Mouse (Mus musculus) neural tube, embryonic 12.5 days (tissue): ENCODE data around the gene Git1. TPM values are rescaled to one million over a fixed set of nuclear protein-coding genes. Genes with fewer than 3 reads are reported as not detected.
"Not testable (repeated sequence)": the region's sequence is repeated elsewhere in the genome, so short reads cannot be mapped to it uniquely, and the experiment has no call there.

ENCODE experiments used
- ATAC-seq: fragments of 200-750 bp; cut with Nextera tagmentation; 2 replicates; pipeline ENCODE4 v1.8.0; 2017; ENCODE audit warnings: low read depth, mild to moderate bottlenecking, moderate TSS enrichment, moderate library complexity; ENCODE audit not compliant: low FRiP score
- H3K27ac ChIP-seq: fragments of 300-500 bp; sonication (generic); 2 replicates; pipeline ENCODE4 v1.5.1; 2016
- H3K27me3 ChIP-seq: fragments of 300-500 bp; sonication (generic); replicated peaks from 2 replicates; pipeline ENCODE4 v1.6.1; 2016; ENCODE audit warnings: mild to moderate bottlenecking
- H3K36me3 ChIP-seq: fragments of 300-500 bp; sonication (generic); 2 replicates; pipeline ENCODE4 v1.6.1; 2016; ENCODE audit warnings: mild to moderate bottlenecking
- H3K4me1 ChIP-seq: fragments of 300-500 bp; sonication (generic); 2 replicates; pipeline ENCODE4 v1.6.1; 2016
- H3K4me2 ChIP-seq: fragments of 300-500 bp; sonication (generic); replicated peaks from 2 replicates; pipeline ENCODE4 v1.6.1; 2016; ENCODE audit warnings: mild to moderate bottlenecking
- H3K4me3 ChIP-seq: fragments of 300-500 bp; sonication (generic); 2 replicates; pipeline ENCODE4 v1.5.1; 2016
- H3K9ac ChIP-seq: fragments of 300-500 bp; sonication (generic); 2 replicates; pipeline ENCODE4 v1.6.1; 2016; ENCODE audit warnings: mild to moderate bottlenecking
- H3K9me3 ChIP-seq: fragments of 300-500 bp; sonication (generic); 2 replicates; pipeline ENCODE4 v1.6.1; 2016; ENCODE audit warnings: mild to moderate bottlenecking
- WGBS: fragments of 180-500 bp; shearing (Covaris S2); methylation state at CpG from one replicate; pipeline ENCODE4 v1.1.7; 2016; 5-methylcytosine and 5-hydroxymethylcytosine counted together
- polyA plus RNA-seq: library from polyadenylated mRNA; unstranded; fragments of >200 nt; fragmentation: Nextera tagmentation; extraction: Ambion mirVana; gene quantifications from 2 replicates; pipeline ENCODE4 v1.2.1, GENCODE M21; 2016

Gene Git1
- polyA plus RNA-seq, 1 experiment from 2014 or later, result 12.5 TPM

DNA sequence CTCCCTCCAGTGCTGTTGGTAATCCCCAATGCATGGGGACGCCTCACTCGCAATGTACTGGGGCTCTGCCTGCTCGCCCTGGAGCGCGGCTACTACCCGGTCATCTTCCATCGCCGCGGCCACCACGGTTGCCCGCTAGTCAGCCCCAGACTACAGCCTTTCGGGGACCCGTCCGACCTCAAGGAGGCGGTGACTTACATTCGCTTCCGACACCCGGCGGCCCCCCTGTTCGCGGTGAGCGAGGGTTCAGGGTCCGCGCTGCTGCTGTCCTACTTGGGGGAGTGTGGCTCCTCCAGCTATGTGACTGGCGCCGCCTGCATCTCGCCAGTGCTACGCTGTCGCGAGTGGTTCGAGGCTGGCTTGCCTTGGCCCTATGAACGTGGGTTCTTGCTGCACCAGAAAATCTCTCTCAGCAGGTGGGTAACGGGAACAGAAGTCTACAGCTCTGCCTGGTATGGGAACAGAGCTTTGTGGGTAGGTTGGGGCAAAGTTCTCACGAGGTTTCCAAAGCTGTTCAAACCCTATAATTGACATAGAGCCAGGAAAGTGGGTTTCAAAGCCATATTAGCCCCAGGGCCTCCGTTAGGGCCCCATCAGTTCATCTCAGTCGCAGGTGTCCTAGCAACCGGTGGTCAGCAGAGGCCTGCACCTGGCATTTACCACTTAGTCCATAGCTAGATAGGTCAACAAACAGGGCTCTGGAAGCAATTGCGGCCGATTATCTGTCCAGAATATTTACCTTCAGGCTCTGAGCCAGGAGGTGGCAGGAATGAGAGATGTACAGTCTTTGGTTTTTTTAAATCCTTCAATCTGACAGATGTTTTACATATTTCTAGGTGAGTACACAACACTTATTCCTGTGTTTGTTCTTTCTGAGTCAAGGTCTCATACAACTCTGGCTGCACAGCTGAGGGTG lies 22.5 kb downstream of the Git1 start, which contains the start of gene Trp53i13:
TSS of gene Trp53i13 (minus strand) at position 344 of the 916 bp plus-strand sequence.
- WGBS, result 6% methylated on average over 39 of the region's 39 CpGs
- Histone ChIP-seq H3K4me1 (peaks cover 39% of the 10 kb centered on the region), H3K4me2 (peak within 1 kb of the TSS; percentile 93), H3K9ac (peak within 1 kb of the TSS; percentile 58), H3K4me3 (peak within 1 kb of the TSS; percentile 49), H3K9me3 (no peaks in the 10 kb centered on the region), H3K36me3 (no peaks in the 10 kb centered on the region), H3K27me3 (peaks cover 26% of the 10 kb centered on the region), H3K27ac (no peak within 1 kb of the TSS)
- no peak; the same call in 1 of the 2 replicates for ATAC-seq

DNA sequence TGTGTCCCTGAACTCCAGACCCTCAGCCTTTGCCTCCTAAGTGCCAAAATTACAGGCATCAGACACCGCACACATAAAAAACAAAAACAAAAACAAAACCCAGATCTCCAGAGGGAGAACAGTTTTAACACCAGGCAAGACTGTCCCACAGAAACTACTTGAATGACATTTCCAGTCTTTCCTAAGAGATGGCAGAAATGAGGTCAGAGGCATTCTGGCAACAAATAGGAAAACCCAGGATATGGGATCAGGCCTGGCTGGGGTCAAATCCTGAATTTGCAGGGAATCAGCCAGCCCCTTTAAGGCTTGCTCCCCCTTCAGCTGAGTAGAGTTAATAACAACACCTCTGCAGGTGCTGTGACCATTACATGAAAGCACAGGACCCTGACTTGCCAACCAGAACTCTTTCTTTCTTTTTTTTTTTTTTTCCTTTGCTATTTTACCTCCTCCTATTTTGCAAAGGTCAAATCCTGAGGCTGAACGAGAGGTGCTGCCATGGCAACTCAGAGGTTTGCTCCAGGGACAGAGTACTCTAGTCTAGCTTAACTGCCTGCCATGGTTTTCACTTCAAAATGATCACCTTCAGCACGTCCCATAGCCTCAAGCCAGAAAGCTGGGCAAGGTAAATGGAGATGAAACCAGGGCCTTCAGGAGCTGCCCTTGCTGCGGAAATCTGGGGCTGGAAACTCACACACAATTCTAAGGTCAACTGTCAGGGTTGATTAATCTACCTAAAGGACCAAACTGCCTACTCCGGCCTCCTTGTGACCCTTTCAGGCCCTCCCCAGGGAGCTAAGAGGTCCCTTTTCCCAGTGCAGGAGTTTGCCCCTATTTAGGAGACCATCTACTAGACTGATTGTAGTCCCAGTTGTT lies 23.4 kb downstream of the Git1 start:
- Histone ChIP-seq H3K27ac (no peak overlapping the region), H3K36me3 (no peaks in the 10 kb centered on the region), H3K27me3 (peaks cover 26% of the 10 kb centered on the region), H3K4me1 (peaks cover 39% of the 10 kb centered on the region), H3K9me3 (no peaks in the 10 kb centered on the region), H3K4me2 (peak overlapping the region; percentile 93; the same call in 1 of the 2 replicates), H3K4me3 (no peak overlapping the region), H3K9ac (no peak overlapping the region)
- no peak for ATAC-seq
- 42% methylated on average over 5 of the region's 5 CpGs for WGBS

DNA sequence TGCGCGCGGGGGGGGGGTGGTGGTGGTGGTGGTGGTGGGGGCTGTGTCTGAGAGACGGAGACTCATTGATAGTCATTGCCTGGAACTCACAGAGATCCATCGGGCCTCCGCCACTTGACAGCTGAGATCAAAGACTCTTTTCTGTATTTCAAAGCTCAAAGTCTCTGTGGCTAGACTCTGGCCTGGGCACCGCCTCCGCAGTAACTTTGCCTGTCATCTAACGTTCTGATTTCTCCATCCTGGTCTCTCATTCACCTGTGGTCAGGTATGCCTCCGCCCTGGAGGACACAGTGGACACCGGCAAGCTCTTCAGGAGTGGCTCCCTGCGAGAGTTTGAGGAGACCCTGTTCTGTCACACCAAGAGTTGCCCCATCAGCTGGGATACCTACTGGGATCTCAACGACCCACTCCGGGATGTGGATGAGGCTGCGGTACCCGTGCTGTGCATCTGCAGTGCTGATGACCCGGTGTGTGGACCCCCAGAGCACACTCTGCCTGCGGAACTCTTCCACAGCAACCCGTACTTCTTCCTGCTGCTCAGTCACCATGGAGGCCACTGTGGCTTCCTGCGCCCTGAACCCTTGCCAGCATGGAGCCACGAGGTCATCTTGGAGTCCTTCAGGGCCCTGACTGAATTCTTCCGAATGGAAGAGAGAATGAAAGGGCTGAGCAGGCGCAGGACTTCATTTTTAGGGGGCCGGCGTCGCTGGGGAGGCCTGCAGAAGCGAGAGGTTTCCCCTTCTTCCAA lies 24.9 kb downstream of the Git1 start:
- 79% methylated on average over 27 of the region's 27 CpGs for WGBS
- no peak overlapping the region for H3K4me2 ChIP-seq
- H3K36me3 ChIP-seq, result no peaks in the 10 kb centered on the region
- no peak overlapping the region for H3K27ac ChIP-seq
- no peaks in the 10 kb centered on the region for H3K9me3 ChIP-seq
- ATAC-seq, result no peak
- H3K4me3 ChIP-seq, result no peak overlapping the region
- peaks cover 32% of the 10 kb centered on the region for H3K4me1 ChIP-seq
- no peak overlapping the region for H3K9ac ChIP-seq
- peaks cover 26% of the 10 kb centered on the region for H3K27me3 ChIP-seq

DNA sequence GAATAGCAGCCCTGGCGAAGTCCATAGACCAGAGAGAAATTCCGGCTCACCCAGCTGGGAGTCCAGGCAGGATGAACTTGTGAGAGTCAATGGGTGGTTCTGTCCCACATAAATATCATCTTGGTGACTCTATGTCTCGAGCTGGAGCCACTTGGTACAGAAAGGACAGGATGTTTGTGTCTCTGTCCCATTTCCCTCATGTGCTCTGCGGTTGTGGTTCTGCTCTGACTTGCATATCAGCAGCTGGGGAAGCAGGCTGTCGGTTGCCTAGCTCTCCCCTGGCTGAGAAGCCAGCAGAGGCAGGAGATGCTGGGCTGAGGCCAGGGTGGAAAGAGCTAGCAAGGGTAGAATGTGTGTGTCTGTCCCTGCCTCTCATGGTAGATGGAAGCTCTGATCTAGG lies 25.7 kb downstream of the Git1 start, which contains the start of gene Gm10392:
TSS of gene Gm10392 (minus strand) at position 156 of the 400 bp plus-strand sequence.
- no peaks in the 10 kb centered on the region for H3K36me3 ChIP-seq
- H3K9ac ChIP-seq, result no peak within 1 kb of the TSS
- H3K27me3 ChIP-seq, result peaks cover 26% of the 10 kb centered on the region
- H3K27ac ChIP-seq, result no peak within 1 kb of the TSS
- WGBS, result 76% methylated on average over 5 of the region's 5 CpGs
- ATAC-seq, result no peak
- H3K9me3 ChIP-seq, result no peaks in the 10 kb centered on the region
- H3K4me2 ChIP-seq, result no peak within 1 kb of the TSS
- no peak within 1 kb of the TSS for H3K4me3 ChIP-seq
- peaks cover 25% of the 10 kb centered on the region for H3K4me1 ChIP-seq

DNA sequence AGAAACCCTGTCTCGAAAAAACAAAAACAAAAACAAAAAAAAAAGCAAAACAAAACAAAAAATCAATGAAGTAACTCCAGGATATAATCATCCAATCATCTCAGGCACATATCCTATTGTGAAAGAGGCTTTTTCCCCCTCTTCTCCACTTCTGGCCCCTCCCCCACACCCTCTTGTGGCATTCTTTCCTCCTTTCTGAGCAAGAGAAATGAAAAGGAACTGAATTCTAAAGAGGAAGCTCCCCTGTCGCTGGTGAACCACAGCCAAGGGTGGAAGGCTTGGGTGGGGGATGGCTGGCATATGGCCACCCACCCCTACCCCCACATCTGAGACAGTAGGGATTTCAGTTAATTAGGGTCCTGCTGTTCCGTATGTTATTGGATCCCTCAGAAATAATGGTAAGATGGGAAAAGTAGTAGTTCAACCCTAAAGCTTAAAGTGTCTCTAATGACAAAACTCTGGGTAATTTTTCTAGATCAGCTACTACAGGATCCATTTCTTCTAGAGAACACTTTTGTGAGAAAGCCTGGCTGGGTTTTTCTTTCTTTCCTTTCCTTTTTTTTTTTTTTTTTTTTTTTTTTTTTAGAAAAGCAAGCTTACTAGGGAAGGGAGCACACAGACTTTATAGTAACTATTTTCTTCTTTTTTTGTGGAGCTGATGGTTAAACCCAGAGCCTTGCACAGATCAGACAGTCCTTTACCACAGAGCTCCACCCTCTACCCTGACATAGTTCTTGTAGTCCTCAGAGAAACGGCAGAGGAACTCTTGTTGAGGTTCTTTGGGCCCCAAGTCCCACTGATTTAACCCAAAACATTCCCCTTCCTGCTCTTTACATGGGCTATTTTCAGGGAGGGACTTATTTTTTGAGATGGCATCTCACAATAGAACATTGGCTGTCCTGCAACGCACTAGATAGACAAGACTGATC lies 27.5 kb downstream of the Git1 start:
- no peaks in the 10 kb centered on the region for H3K9me3 ChIP-seq
- no peaks in the 10 kb centered on the region for H3K36me3 ChIP-seq
- H3K9ac ChIP-seq, result no peak overlapping the region
- H3K27me3 ChIP-seq, result peaks cover 14% of the 10 kb centered on the region
- H3K4me1 ChIP-seq, result peaks cover 7% of the 10 kb centered on the region
- H3K4me2 ChIP-seq, result no peak overlapping the region
- H3K27ac ChIP-seq, result no peak overlapping the region
- 56% methylated on average over 5 of the region's 5 CpGs for WGBS
- ATAC-seq, result no peak
- H3K4me3 ChIP-seq, result no peak overlapping the region

DNA sequence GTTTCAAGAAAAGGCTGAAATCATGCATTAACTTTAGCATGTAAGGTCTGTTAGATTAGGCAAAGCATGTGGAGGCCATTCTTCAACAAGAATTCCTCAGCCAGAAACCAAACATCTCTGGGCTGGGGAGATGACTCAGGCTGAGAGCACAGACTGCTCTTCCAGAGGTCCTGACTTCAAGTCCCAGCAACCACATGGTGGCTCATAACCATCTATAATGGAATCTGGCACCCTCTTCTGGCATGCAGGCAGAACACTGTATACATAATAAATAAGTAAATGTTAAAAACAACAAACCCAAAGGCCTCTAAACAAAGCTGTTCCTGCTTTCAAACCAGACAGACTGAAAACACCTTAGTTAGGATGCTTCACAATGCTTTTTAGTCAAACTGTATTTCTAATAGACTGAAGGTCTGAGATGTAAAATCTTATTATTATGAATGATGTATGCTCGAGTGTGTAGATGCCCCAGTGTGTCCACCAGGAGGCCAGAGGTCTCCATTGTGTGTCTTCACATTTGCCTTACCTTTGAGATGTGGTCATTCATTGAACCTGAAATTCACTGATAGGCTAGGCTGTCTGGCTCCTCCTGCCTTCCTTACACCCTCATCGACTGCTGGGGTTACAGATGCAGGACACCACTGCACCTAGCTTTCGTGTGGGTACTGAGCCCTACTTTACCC lies 32.6 kb downstream of the Git1 start:
- Histone ChIP-seq H3K9me3 (no peaks in the 10 kb centered on the region), H3K27ac (no peak overlapping the region), H3K4me2 (no peak overlapping the region), H3K9ac (no peak overlapping the region), H3K4me3 (no peak overlapping the region), H3K27me3 (no peaks in the 10 kb centered on the region), H3K4me1 (no peaks in the 10 kb centered on the region), H3K36me3 (no peaks in the 10 kb centered on the region)
- WGBS, result 82% methylated on average over 3 of the region's 3 CpGs
- no peak for ATAC-seq

DNA sequence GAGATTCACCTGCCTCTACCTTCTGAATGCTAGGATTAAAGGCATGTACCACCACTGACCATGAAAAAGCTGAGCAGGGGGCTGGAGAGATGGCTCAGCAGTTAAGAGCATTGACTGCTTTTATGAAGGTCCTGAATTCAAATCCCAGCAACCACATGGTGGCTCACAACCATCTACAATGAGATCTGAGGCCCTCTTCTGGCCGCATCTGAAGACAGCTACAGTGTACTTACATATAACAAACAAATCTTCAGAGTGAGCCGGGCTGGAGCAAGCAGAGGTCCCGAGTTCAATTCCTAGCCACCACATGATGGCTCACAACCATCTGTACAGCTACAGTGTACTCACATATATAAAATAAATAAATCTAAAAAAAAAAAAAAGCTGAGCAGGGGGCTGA lies 35.1 kb downstream of the Git1 start:
- H3K36me3 ChIP-seq, H3K9ac ChIP-seq, H3K4me2 ChIP-seq, H3K4me1 ChIP-seq, H3K27me3 ChIP-seq, H3K27ac ChIP-seq, ATAC-seq, H3K9me3 ChIP-seq, H3K4me3 ChIP-seq: not testable (repeated sequence)
- 85% methylated on average over 3 of the region's 3 CpGs for WGBS

DNA sequence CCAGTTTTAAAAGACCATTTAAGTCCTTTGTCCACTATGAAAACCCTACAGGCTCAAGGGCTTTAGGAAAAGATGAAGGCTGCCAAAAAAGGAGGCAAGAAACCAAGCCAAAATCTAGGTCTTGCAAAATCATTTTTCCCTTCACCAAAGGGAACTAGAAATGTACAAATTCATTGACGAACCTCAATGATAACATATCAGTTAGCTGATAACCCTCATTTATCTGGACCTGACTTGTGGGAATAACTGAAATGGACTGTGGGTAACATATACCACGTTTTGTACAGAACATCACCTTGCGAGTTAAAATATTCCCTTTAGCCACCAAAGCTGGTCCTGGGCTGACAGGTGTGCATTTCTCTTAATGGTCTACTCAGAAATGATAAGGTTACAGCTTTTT lies 36.3 kb downstream of the Git1 start:
- Histone ChIP-seq H3K27ac (no peak overlapping the region), H3K9me3 (no peaks in the 10 kb centered on the region), H3K36me3 (no peaks in the 10 kb centered on the region), H3K27me3 (no peaks in the 10 kb centered on the region), H3K4me3 (no peak overlapping the region), H3K4me2 (no peak overlapping the region), H3K9ac (no peak overlapping the region), H3K4me1 (no peaks in the 10 kb centered on the region)
- ATAC-seq, result no peak
- WGBS, result 93% methylated on average over 3 of the region's 3 CpGs

DNA sequence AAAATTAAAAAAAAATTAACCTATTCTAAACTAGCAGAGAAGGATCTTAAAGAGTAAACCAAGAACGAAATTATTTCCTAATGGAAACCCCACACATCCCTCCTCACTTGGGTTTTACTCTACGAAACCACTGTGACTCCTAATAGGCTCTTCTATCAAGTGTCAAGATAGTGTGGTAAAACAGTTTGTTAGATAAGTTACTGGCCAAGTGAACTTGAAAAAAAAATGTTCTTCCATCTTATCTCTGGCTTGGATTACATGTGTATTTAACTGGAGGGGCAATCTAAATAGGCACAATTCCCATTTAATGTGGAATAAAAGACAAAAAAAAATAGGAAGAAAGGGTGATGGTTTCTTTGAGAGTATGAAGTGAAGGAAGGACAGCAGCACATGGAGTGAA lies 37.5 kb downstream of the Git1 start:
- Histone ChIP-seq H3K9me3 (no peaks in the 10 kb centered on the region), H3K9ac (no peak overlapping the region), H3K27ac (no peak overlapping the region), H3K36me3 (no peaks in the 10 kb centered on the region), H3K27me3 (no peaks in the 10 kb centered on the region), H3K4me2 (no peak overlapping the region), H3K4me3 (no peak overlapping the region), H3K4me1 (no peaks in the 10 kb centered on the region)
- ATAC-seq, result no peak
- 97% methylated on average over 2 of the region's 2 CpGs for WGBS

DNA sequence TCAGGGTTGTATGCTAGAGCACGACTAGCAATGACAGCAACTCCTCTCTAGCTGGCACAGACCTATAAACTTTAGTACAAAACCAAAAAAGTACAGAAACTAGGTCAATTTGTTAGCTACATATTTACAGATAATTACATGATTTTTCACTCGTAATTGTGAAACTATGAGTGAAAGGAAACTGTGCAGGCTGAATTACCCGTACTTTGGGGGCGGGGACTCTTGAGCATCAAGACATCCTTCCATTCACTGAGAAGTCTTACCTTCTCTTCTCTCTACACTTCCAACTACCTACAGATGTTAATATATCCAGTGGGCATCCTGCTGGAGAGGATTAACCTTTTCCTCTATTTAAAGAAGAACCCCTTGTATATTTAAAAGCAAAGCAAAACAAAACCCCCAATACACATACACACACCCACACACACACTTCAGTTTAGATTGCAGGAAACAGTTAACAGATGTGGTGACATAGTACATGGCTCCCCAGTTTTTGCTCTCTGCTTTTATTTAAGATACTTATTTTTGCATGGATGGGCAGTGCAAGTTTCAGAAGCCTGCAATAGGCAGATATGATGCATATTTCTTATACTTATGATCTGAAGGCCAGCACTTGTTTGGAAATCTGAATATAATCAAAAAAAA lies 39.0 kb downstream of the Git1 start:
- Histone ChIP-seq H3K4me1 (no peaks in the 10 kb centered on the region), H3K27ac (no peak overlapping the region), H3K4me2 (no peak overlapping the region), H3K27me3 (no peaks in the 10 kb centered on the region), H3K4me3 (no peak overlapping the region), H3K9me3 (no peaks in the 10 kb centered on the region), H3K36me3 (peaks cover 8% of the 10 kb centered on the region; the same call in 1 of the 2 replicates), H3K9ac (no peak overlapping the region)
- WGBS, result 89% methylated on average over 4 of the region's 4 CpGs
- ATAC-seq, result no peak
